Mouse (Mus musculus) forebrain, embryonic 14.5 days (tissue): ENCODE results near the gene Crocc2. TPM values are rescaled to one million over a fixed set of nuclear protein-coding genes. Genes with fewer than 3 reads are reported as not detected.

Source experiments
- microRNA-seq: library from miRNA; unstranded; fragments of <30 nt; microRNA quantifications from one replicate; pipeline ENCODE4, GENCODE M21; 2016
- polyA plus RNA-seq: library from polyadenylated mRNA; unstranded; fragments of >200 nt; fragmentation: Nextera tagmentation; extraction: Ambion mirVana; gene quantifications from 2 replicates; pipeline ENCODE4 v1.2.1, GENCODE M21; 2014

Gene Crocc2
- polyA plus RNA-seq, 1 experiment from 2014 or later = 0.19 TPM

Small RNAs within 50 kb of the gene (microRNA-seq; reads per million reads assigned to microRNA genes)
- not detected for gene Mir6901

Other genes with a start within 250 kb of the Crocc2 start
- 40.2 and 52.8 TPM in 2 replicates for gene Capn10, start 234.3 kb upstream of the Crocc2 start, polyA plus RNA-seq
- gene Gpr35, start 217.9 kb upstream of the Crocc2 start, polyA plus RNA-seq = 0.29 and 0.33 TPM in 2 replicates
- gene Aqp12, start 162.4 kb upstream of the Crocc2 start, polyA plus RNA-seq = not detected in 2 replicates
- gene Kif1a, start 66.8 kb upstream of the Crocc2 start, polyA plus RNA-seq = 182 and 247 TPM in 2 replicates
- not detected in 2 replicates for gene Agxt, start 33.5 kb upstream of the Crocc2 start, polyA plus RNA-seq
- 0.10 and 0.19 TPM in 2 replicates for gene 2310007B03Rik, start 7.8 kb upstream of the Crocc2 start, polyA plus RNA-seq
- gene Sned1, start 67.1 kb downstream of the Crocc2 start, polyA plus RNA-seq = 1.8 and 2.5 TPM in 2 replicates
- gene Mterf4, start 137.2 kb downstream of the Crocc2 start, polyA plus RNA-seq = 21.9 and 28.0 TPM in 2 replicates
- gene Ppp1r7, start 174.1 kb downstream of the Crocc2 start, polyA plus RNA-seq = 48.9 and 62.4 TPM in 2 replicates
- 5.6 and 6.9 TPM in 2 replicates for gene Pask, start 174.8 kb downstream of the Crocc2 start, polyA plus RNA-seq
- gene Ano7, start 205.2 kb downstream of the Crocc2 start, polyA plus RNA-seq = not detected in 2 replicates